28 mouse cellular contexts compared by ENCODE assay signal in genomic region chr6:122939618-122940017, GRCm38 (mm10). TPM values are rescaled to one million over a fixed set of nuclear protein-coding genes. Genes with fewer than 3 reads are reported as not detected.
A peak's percentile ranks its signal among the peaks of the same experiment; 100 is the strongest.
DNase-seq lines count a peak whose midpoint lies in the region; ATAC-seq and TF ChIP-seq lines count a peak whose summit lies in the region.
"Had no signal": no experiment of that assay in that cellular context is flagged by ENCODE, and none has a peak within 500 bp of the region (broad histone marks: within the 10 kb centered on the region; RNA-seq: fewer than 3 reads in every experiment).

No protein-coding gene starts in this region.

- no peaks in the 10 kb centered on the region for H3K4me1 ChIP-seq in spleen, adult 2 months (ENCODE audit: control insufficient read depth, insufficient read depth, insufficient read length)
- H3K4me1 ChIP-seq: embryonic facial prominence, embryonic 15.5 days; forebrain, embryonic 10.5 days; heart, embryonic 10.5 days; heart, embryonic 15.5 days; hindbrain, embryonic 10.5 days had no signal

- no peaks in the 10 kb centered on the region for H3K27me3 ChIP-seq in spleen, adult 2 months (ENCODE audit: control insufficient read depth, insufficient read depth, low read length)
- H3K27me3 ChIP-seq: embryonic facial prominence, embryonic 15.5 days; heart, embryonic 15.5 days had no signal

- no peak overlapping the region for H3K4me3 ChIP-seq in spleen, adult 2 months (ENCODE audit: extremely low read depth, insufficient read depth, insufficient read length)
- H3K4me3 ChIP-seq: embryonic facial prominence, embryonic 15.5 days; erythroblast, embryonic 14.5 days; forebrain, embryonic 10.5 days; heart, embryonic 10.5 days; heart, embryonic 15.5 days; hindbrain, embryonic 10.5 days had no signal

- H3K36me3 ChIP-seq in spleen, adult 2 months (ENCODE audit: control insufficient read depth, insufficient read depth, low read length) = no peaks in the 10 kb centered on the region
- H3K36me3 ChIP-seq: embryonic facial prominence, embryonic 15.5 days; forebrain, embryonic 10.5 days; heart, embryonic 10.5 days; heart, embryonic 15.5 days; hindbrain, embryonic 10.5 days had no signal

- 0 out of 2 replicates have a peak overlapping the region, but pooled peaks have one; percentile 11 for H3K27ac ChIP-seq in spleen, adult 2 months (ENCODE audit: insufficient read depth, low read length)
- H3K27ac ChIP-seq: embryonic facial prominence, embryonic 15.5 days; forebrain, embryonic 10.5 days; heart, embryonic 10.5 days; heart, embryonic 15.5 days; hindbrain, embryonic 10.5 days; hindbrain, embryonic 14.5 days had no signal

- peak; percentile 56 for ATAC-seq in granulocyte monocyte progenitor cell, adult 5-6 weeks (replicated peaks; ENCODE audit: poor library complexity, severe bottlenecking)
- peak; percentile 86 for ATAC-seq in monocyte, adult 5-6 weeks (replicated peaks; ENCODE audit: insufficient number of reproducible peaks, low FRiP score, low TSS enrichment, poor library complexity, severe bottlenecking)
- ATAC-seq: forebrain, embryonic 14.5 days had no signal

- intact Hi-C loops in heart, postnatal 36 days (cut with DNase I) = no loop called here

- WGBS in spleen, adult 2 months = 58% methylated on average over 5 of the region's 5 CpGs

- DNase-seq in heart, adult 8-10 months (ENCODE audit: low spot score) = peak; percentile 24
- DNase-seq in heart, postnatal 36 days = no peak
- no peak for DNase-seq in spleen, adult 2 months (ENCODE audit: low read depth in 1 of 2, low spot score in 2 of 2)
- DNase-seq in spleen, postnatal 10 days (ENCODE audit: low spot score in 2 of 2) = no peak
- no peak for DNase-seq in gastrocnemius, adult 8-10 months (ENCODE audit: low spot score in 2 of 2)
- DNase-seq in urinary bladder, postnatal 10 days (ENCODE audit: low spot score) = no peak
- DNase-seq: adrenal gland, postnatal 14 days; cerebellum, adult 11 months; cerebellum, adult 8-10 months; cerebellum, postnatal 14 days; embryo, embryonic 11 days; gastrocnemius, postnatal 14 days; heart, postnatal 14 days had no signal

- TF ChIP-seq POLR2A in spleen, adult 2 months (IDR thresholded peaks at IDR 0.05; ENCODE audit: low read depth, low read length) = no peak

- no peak for TF ChIP-seq CTCF in spleen, adult 2 months (IDR thresholded peaks at IDR 0.05; ENCODE audit: extremely low read depth, insufficient read depth, insufficient read length, insufficient replicate concordance)

RNA-seq across cellular contexts. Expression of gene Clec4a3, which starts 12.7 kb away (rescaled TPM):
- total RNA-seq in heart, adult 8-10 months (2022) = 1 to 10 TPM; 1.2 to 3.4 (median 2.2) TPM
- 1 to 10 TPM; 3.5 to 4.1 TPM for total RNA-seq in heart, postnatal 36 days (2021)
- polyA plus RNA-seq in spleen, adult 2 months (2012; rRNA removed) = 2.7 and 3.5 TPM in 2 replicates
- 5.3 TPM in 1 of 2 replicates, not detected in the other for total RNA-seq in granulocyte monocyte progenitor cell, adult 5-6 weeks (2014; fragmentation: Nextera tagmentation)
- 0.93 and 2.5 TPM in 2 replicates for total RNA-seq in granulocyte monocyte progenitor cell, adult 5-6 weeks (2017)
- total RNA-seq in monocyte, adult 5-6 weeks (2017) = 388 to 868 TPM (median 791 TPM) in 3 replicates
- under 1 TPM in 3 of 4 experiments, not detected in 1; 0.21 to 0.44 (median 0.34) TPM for total RNA-seq in gastrocnemius, adult 8-10 months (2022)
- total RNA-seq: common myeloid progenitor, adult 5-6 weeks; MEL had no signal
- polyA plus RNA-seq: C2C12; erythroblast, embryonic 14.5 days; forebrain, embryonic 10.5 days had no signal

RNA-seq across cellular contexts. Expression of gene Clec4a1, which starts 18.0 kb away (rescaled TPM):
- 1 to 10 TPM; 2.5 to 3.7 (median 2.7) TPM for total RNA-seq in heart, adult 8-10 months (2022)
- 1 to 10 TPM; 5.4 to 6.5 TPM for total RNA-seq in heart, postnatal 36 days (2021)
- polyA plus RNA-seq in spleen, adult 2 months (2012; rRNA removed) = 6.8 and 9.3 TPM in 2 replicates
- total RNA-seq in granulocyte monocyte progenitor cell, adult 5-6 weeks (2014; fragmentation: Nextera tagmentation) = 1.7 TPM in 1 of 2 replicates, not detected in the other
- 0.93 and 1.3 TPM in 2 replicates for total RNA-seq in granulocyte monocyte progenitor cell, adult 5-6 weeks (2017)
- total RNA-seq in monocyte, adult 5-6 weeks (2017) = 202 to 205 TPM (median 202 TPM) in 3 replicates
- total RNA-seq in gastrocnemius, adult 8-10 months (2022) = 1 to 10 TPM in 1 of 4 experiments, under 1 TPM in 2, not detected in 1; 0.46 to 1.3 (median 0.91) TPM
- total RNA-seq: MEL had no signal
- polyA plus RNA-seq: C2C12; erythroblast, embryonic 14.5 days had no signal

RNA-seq across cellular contexts. Expression of gene Clec4a4, which starts 50.5 kb away (rescaled TPM):
- not detected for total RNA-seq in heart, adult 8-10 months (2022)
- not detected for total RNA-seq in heart, postnatal 36 days (2021)
- polyA plus RNA-seq in spleen, adult 2 months (2012; rRNA removed) = 0.66 and 0.81 TPM in 2 replicates
- total RNA-seq in granulocyte monocyte progenitor cell, adult 5-6 weeks (2014; fragmentation: Nextera tagmentation) = not detected in 2 replicates
- total RNA-seq in granulocyte monocyte progenitor cell, adult 5-6 weeks (2017) = not detected in 2 replicates
- total RNA-seq in monocyte, adult 5-6 weeks (2017) = 7.0 to 13.7 TPM (median 11.1 TPM) in 3 replicates
- total RNA-seq in gastrocnemius, adult 8-10 months (2022) = not detected
- total RNA-seq: adrenal gland, postnatal 14 days; gastrocnemius, postnatal 14 days; heart, postnatal 14 days; MEL had no signal
- polyA plus RNA-seq: C2C12; embryonic facial prominence, embryonic 11.5 days; embryonic facial prominence, embryonic 15.5 days; erythroblast, embryonic 14.5 days; forebrain, embryonic 10.5 days; forebrain, embryonic 14.5 days; gonadal fat pad, adult 2 months; heart, embryonic 10.5 days; heart, embryonic 15.5 days; hindbrain, embryonic 10.5 days; hindbrain, embryonic 14.5 days had no signal

Comparison
In these comparisons a context has a peak if more than half of its experiments do, and no peak if none do; other contexts are left out.
1. RNA of gene Clec4a3, which starts 12.7 kb away (total RNA-seq): 388 to 868 TPM in monocyte, adult 5-6 weeks; 3.5 to 4.1 TPM in heart, postnatal 36 days, 1.2 to 3.4 TPM in heart, adult 8-10 months, 0.93 to 5.3 TPM in granulocyte monocyte progenitor cell, adult 5-6 weeks and 0.21 to 0.44 TPM in gastrocnemius, adult 8-10 months; every median in the first group is over 10 times any median in the second.
2. RNA of gene Clec4a1, which starts 18.0 kb away (total RNA-seq): 202 to 205 TPM in monocyte, adult 5-6 weeks; 5.4 to 6.5 TPM in heart, postnatal 36 days, 2.5 to 3.7 TPM in heart, adult 8-10 months, 0.93 to 1.7 TPM in granulocyte monocyte progenitor cell, adult 5-6 weeks and 0.46 to 1.3 TPM in gastrocnemius, adult 8-10 months; every median in the first group is over 10 times any median in the second.